Mouse (Mus musculus): Measurements from ENCODE around the gene Lrrc73.

Gene Lrrc73
- long read RNA-seq, experiment 1, partial matches to known transcripts, result 1 of 2 reads
- long read RNA-seq, experiment 1, other reads (novel, unspliced or antisense), result 1 of 2 reads
- long read RNA-seq, experiment 2, partial matches to known transcripts, result 1 of 1 reads
- long read RNA-seq, experiment 2, other reads (novel, unspliced or antisense), result 0 of 1 reads

DNA sequence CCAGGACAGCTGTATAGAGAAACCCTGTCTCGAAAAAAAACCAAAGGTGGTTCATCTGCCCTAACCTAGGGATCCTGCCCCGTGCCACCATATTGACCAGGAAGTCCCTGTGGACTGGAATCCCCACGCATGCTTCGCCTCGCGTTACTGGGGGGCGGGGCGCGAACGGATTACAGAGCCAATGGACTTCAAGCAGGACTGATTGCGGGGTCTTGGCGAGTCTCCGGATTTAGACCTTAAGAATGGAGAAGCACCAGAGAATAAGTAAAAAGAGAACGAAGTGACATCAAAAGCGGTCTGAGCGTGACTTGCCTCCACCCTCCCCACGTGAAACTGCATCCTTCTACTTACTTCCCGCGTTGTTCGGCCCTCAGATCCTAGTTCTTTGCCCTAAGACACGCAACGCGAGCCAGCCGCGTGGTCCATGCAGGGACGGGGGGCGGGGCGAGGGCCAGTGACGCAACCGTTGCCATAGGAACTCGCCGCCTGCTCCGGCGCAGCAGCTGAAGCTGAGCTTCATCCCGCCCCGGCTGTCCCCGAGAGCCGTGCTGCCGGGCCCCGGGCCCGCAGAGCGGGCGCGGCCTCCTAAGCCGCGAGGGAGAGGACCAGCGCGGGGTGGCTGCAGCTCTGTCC lies at the start of gene Lrrc73:
TSS of gene Lrrc73 (plus strand) at position 80 of the 633 bp plus-strand sequence.
- intact Hi-C loops (cut with DNase I), result loop anchor here (5.0 kb wide), 1 partner anchor 71 kb away; no protein-coding TSS in a partner anchor

GRCm38 (mm10) chr17:46206676-46207075 lies 46.7 kb upstream of the Lrrc73 start:
- intact Hi-C loops (cut with DNase I), result no loop called here

- intact Hi-C loops (cut with DNase I), result no loop called here
Observed at GRCm38 (mm10) chr17:46210550-46210949, 42.8 kb upstream of the Lrrc73 start.

- intact Hi-C loops (cut with DNase I), result no loop called here
Observed at GRCm38 (mm10) chr17:46221601-46222000, 31.7 kb upstream of the Lrrc73 start.

DNA sequence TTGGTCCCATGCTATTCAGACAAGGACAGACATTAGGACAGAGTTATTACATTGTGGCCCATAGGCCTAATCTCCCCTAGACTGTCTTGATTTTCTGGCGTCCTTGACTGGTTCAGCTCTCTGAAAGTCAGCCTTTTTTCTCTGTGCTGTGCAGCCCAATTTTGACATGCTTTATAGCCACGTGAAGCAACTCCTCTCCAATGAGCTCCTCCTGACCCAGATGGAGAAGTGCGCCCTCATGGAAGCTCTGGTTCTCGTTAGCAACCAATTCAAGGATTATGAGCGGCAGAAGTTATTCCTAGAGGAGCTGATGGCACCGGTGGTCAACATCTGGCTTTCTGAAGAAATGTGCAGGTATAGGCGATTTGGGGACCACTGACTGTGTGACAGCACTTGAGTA lies 25.8 kb upstream of the Lrrc73 start:
- intact Hi-C loops (cut with DNase I), result no loop called here

DNA sequence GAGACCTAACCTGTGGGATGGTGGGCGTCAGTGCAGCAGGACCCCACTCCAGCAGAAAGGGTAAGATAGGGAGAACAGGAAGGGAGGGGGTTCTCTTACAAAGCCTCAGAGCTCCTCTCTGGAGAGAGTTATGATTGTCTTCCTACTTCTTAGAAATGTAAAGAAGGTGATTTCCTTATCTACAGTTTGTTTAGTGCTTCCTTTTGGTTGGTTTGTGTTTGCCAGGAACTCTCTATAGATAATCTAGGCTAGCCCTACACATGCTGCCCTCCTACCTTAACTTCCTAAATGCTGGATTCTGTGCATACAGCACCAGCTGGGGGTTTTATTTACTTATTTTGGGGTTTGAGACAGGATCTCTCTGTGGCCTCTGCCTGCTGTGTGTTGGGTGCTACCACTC lies 17.3 kb upstream of the Lrrc73 start:
- intact Hi-C loops (cut with DNase I), result no loop called here

DNA sequence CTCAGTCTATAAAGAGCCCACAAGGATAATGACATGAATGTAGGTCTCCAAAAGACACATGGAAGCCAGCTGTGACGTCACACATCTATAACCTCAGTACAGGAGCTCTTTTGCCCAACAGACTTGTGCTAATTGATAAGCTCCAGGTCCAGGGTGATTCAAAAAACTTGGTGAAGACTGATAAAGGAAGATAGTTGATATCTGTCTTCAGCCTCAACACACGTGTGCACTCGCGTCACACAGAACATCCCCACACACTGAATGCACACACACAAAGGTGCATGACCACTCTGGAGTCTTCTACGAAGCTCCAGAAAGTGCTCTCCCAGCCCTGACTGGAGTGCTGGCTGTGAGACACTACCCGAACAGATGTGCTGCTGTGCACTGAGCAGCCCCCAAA lies 16.3 kb upstream of the Lrrc73 start:
- intact Hi-C loops (cut with DNase I), result no loop called here

GRCm38 (mm10) chr17:46237480-46237879 lies 15.9 kb upstream of the Lrrc73 start:
- intact Hi-C loops (cut with DNase I), result no loop called here

GRCm38 (mm10) chr17:46239516-46240114 lies 13.7 kb upstream of the Lrrc73 start:
- intact Hi-C loops (cut with DNase I), result no loop called here

- intact Hi-C loops (cut with DNase I), result no loop called here
Observed at GRCm38 (mm10) chr17:46241471-46241870, 11.9 kb upstream of the Lrrc73 start.

GRCm38 (mm10) chr17:46242274-46242673 lies 11.1 kb upstream of the Lrrc73 start:
- intact Hi-C loops (cut with DNase I), result no loop called here

DNA sequence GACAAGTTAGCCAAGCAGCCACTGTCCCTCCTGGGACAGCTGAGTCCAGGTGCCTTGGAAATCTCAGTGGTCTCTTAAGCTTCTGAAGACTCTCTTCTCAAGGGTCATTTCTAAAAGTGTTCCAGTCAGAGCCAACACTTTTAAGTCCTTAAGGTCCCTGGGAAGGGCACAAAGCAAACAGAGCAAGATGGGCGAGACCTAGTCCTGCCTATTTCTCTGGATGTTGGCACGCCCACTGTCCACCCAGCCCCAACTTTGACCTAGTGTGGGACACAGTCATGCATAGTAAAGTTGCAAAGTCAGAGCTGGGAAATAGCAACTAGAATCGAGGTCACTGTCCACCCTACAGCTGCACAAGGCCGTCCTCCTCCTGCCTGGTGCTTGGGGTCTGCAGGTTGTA lies 10.3 kb upstream of the Lrrc73 start:
- intact Hi-C loops (cut with DNase I), result no loop called here

DNA sequence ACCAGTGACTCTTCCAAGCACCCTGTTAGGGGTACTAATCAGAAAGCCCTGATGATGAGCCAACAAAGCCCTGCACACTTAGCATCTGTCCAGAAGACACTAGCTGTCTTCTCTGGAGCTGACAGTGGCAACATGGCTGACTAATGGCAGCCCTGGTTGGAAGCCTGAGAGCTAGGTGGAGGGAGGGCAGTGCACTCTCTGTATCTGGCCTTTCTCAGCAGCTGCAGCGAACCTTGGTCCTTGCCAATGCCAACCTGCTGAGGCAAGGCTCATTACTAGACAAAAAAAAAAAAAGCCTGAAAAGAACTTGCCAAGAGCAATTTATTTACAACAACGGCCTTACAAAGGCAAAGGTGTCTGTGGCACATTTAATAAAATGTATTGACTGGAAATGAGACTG lies 9.7 kb upstream of the Lrrc73 start:
- intact Hi-C loops (cut with DNase I), result no loop called here

- intact Hi-C loops (cut with DNase I), result no loop called here
Observed at GRCm38 (mm10) chr17:46244579-46244978, 8.8 kb upstream of the Lrrc73 start.

GRCm38 (mm10) chr17:46247512-46248188 lies 5.7 kb upstream of the Lrrc73 start, which contains the start of the genes Polr1c and Yipf3:
TSS of gene Polr1c (minus strand) at chr17:46248054.
TSS of gene Yipf3 (plus strand) at chr17:46248080.
- intact Hi-C loops (cut with DNase I), result loop anchor here (5.0 kb wide), 1 partner anchor 45 kb away; the partner anchor contains the start of genes Polh and Xpo5

- intact Hi-C loops (cut with DNase I), result loop anchor here (5.0 kb wide), 1 partner anchor 46 kb away; the partner anchor contains the start of genes Polh and Xpo5
Observed at GRCm38 (mm10) chr17:46248189-46248522, 5.2 kb upstream of the Lrrc73 start.

DNA sequence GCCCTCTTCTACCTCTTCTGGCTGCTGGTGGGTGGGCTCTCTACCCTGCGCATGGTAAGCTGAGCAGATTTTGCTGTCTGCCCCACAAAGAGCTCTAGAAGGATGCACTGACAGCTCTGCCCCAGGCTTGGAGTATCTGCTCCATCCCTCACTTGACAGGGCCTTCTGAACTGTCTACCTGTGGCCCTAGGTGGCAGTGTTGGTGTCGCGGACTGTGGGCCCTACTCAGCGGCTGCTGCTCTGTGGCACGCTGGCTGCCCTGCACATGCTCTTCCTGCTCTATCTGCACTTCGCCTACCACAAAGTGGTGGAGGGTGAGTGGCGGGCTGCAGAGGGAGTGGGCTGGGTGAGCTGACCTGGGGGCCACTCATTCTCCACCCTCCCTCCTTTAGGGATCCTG lies 2.2 kb upstream of the Lrrc73 start:
- intact Hi-C loops (cut with DNase I), result loop anchor here (5.0 kb wide), 1 partner anchor 69 kb away; no protein-coding TSS in a partner anchor

- intact Hi-C loops (cut with DNase I), result loop anchor here (5.0 kb wide), 1 partner anchor 71 kb away; no protein-coding TSS in a partner anchor
Observed at GRCm38 (mm10) chr17:46252571-46253451, 520 bp upstream of the Lrrc73 start.

- intact Hi-C loops (cut with DNase I), result loop anchor here (5.0 kb wide), 1 partner anchor 72 kb away; no protein-coding TSS in a partner anchor
Observed at GRCm38 (mm10) chr17:46254106-46254505, 775 bp downstream of the Lrrc73 start.

- intact Hi-C loops (cut with DNase I), result no loop called here
Observed at GRCm38 (mm10) chr17:46255147-46255546, 1.8 kb downstream of the Lrrc73 start.

All from adrenal gland (tissue).